Mouse (Mus musculus): Measurements from ENCODE around the gene Myrfl. TPM values are rescaled to one million over a fixed set of nuclear protein-coding genes. Genes with fewer than 3 reads are reported as not detected.

The Myrfl gene
- total and polyA plus RNA-seq, 2 experiments from 2014 or later, result 0.23 TPM; not detected in 1

DNA sequence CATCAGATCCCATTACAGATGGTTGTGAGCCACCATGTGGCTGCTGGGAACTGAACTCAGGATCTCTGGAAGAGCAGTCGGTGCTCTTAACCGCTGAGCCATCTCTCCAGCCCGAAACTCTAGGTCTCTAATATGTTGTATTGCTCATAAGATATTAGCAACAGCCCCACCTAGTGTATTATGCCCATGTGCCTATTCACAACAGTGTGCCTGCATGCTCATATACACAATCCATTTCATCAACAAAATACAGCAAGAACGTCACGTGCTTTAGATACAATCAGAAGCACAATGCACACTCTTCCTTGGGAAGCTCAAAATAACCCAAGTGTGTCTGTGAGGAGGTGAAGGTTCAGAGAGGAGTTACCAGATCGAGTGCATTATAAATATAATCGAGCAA is 37.1 kb upstream of the Myrfl start:
- Histone ChIP-seq H3K9ac (replicated peaks; ENCODE audit: low read depth, low read length) (no peak overlapping the region), H3K4me2 (ENCODE audit: low read depth, low read length) (no peak overlapping the region), H3K36me3 (replicated peaks; ENCODE audit: control insufficient read depth, insufficient read depth, low read length) (peaks cover 69% of the 10 kb centered on the region), H3K27ac (ENCODE audit: low read depth) (no peak overlapping the region), H3K4me3 (ENCODE audit: low read depth, low read length) (no peak overlapping the region), H3K9me3 (replicated peaks; ENCODE audit: control insufficient read depth, low read length) (no peaks in the 10 kb centered on the region), H3K4me1 (ENCODE audit: control insufficient read depth, insufficient read depth) (peaks cover 3% of the 10 kb centered on the region; the same call in 1 of the 2 replicates), H3K27me3 (ENCODE audit: control insufficient read depth, insufficient read depth, low read length) (no peaks in the 10 kb centered on the region)
- TF ChIP-seq EP300 (IDR thresholded peaks at IDR 0.05; ENCODE audit: low read depth), result no peak
- no peak for TF ChIP-seq CTCF (IDR thresholded peaks at IDR 0.05; ENCODE audit: low read depth)
- 80% methylated on average over 7 of the region's 7 CpGs for WGBS
- ATAC-seq (ENCODE audit: insufficient read depth, low read depth) (no peak), DNase-seq (ENCODE audit: low spot score) (no peak)

DNA sequence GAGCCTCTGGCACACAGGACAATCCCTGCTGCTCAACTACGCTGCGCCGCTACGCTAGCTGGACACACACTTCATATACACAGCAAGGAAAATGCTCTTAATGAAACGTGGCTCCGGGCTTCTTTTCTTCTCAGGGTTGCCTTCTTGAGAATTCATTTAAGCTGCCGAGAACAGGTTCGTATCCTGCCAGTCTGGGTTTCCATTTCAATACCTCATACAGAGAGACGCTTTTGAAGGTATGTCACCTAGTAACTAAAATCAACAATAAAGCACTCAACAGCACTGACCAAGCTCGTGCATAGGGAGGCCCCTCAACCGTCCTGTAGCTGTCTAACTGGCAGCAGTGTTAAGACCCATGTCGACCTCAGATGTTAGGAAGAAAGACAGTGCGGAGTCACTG is 35.7 kb upstream of the Myrfl start:
- ATAC-seq (ENCODE audit: insufficient read depth, low read depth), result no peak
- DNase-seq (ENCODE audit: low spot score), result no peak
- H3K9me3 ChIP-seq (replicated peaks; ENCODE audit: control insufficient read depth, low read length), result no peaks in the 10 kb centered on the region
- no peak for TF ChIP-seq EP300 (IDR thresholded peaks at IDR 0.05; ENCODE audit: low read depth)
- no peak for TF ChIP-seq CTCF (IDR thresholded peaks at IDR 0.05; ENCODE audit: low read depth)
- peaks cover 66% of the 10 kb centered on the region for H3K36me3 ChIP-seq (replicated peaks; ENCODE audit: control insufficient read depth, insufficient read depth, low read length)
- no peak overlapping the region for H3K9ac ChIP-seq (replicated peaks; ENCODE audit: low read depth, low read length)
- no peak overlapping the region for H3K4me2 ChIP-seq (ENCODE audit: low read depth, low read length)
- peaks cover 3% of the 10 kb centered on the region; the same call in 1 of the 2 replicates for H3K4me1 ChIP-seq (ENCODE audit: control insufficient read depth, insufficient read depth)
- WGBS, result 85% methylated on average over 13 of the region's 13 CpGs
- H3K4me3 ChIP-seq (ENCODE audit: low read depth, low read length), result no peak overlapping the region
- H3K27ac ChIP-seq (ENCODE audit: low read depth), result no peak overlapping the region
- H3K27me3 ChIP-seq (ENCODE audit: control insufficient read depth, insufficient read depth, low read length), result no peaks in the 10 kb centered on the region

DNA sequence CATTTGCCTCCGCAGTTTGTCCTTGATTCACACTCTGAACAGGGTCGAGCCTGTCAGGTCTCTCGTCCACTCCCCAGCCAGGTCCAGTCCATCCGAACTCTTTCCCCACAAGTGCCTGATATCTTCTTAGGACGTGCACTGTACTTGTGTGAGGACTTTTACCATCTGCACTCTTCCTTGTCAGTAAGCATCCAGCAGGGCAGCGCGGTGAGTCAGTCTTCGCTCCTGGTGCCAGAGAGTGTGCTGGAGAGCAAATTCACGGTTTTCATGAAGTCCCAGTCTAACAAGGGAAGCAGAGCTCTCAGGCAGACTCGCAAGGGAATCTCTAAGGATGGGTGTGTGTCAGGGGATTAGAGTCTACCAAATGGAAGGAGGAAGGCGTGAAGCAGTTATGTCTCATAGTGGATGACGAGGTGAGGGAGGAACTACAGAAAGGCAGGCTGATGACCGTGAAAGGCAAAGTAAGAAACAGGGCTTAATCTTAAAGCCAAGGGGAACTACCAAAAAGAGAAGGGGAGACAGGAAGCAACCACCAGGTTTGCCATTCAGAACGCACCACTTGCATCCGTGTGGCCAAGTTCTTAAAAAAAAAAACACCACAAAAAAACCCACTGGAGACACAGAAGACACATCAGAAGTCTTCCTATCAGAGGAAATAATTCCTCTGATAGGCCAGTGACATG is 34.9 kb upstream of the Myrfl start:
- ATAC-seq (ENCODE audit: insufficient read depth, low read depth) (no peak), DNase-seq (ENCODE audit: low spot score) (no peak)
- Histone ChIP-seq H3K9ac (replicated peaks; ENCODE audit: low read depth, low read length) (no peak overlapping the region), H3K4me2 (ENCODE audit: low read depth, low read length) (no peak overlapping the region), H3K36me3 (replicated peaks; ENCODE audit: control insufficient read depth, insufficient read depth, low read length) (peaks cover 66% of the 10 kb centered on the region), H3K4me1 (ENCODE audit: control insufficient read depth, insufficient read depth) (peaks cover 3% of the 10 kb centered on the region; the same call in 1 of the 2 replicates), H3K27me3 (ENCODE audit: control insufficient read depth, insufficient read depth, low read length) (no peaks in the 10 kb centered on the region), H3K4me3 (ENCODE audit: low read depth, low read length) (no peak overlapping the region), H3K9me3 (replicated peaks; ENCODE audit: control insufficient read depth, low read length) (no peaks in the 10 kb centered on the region), H3K27ac (ENCODE audit: low read depth) (no peak overlapping the region)
- TF ChIP-seq EP300 (IDR thresholded peaks at IDR 0.05; ENCODE audit: low read depth), result no peak
- no peak for TF ChIP-seq CTCF (IDR thresholded peaks at IDR 0.05; ENCODE audit: low read depth)
- 73% methylated on average over 15 of the region's 15 CpGs for WGBS

DNA sequence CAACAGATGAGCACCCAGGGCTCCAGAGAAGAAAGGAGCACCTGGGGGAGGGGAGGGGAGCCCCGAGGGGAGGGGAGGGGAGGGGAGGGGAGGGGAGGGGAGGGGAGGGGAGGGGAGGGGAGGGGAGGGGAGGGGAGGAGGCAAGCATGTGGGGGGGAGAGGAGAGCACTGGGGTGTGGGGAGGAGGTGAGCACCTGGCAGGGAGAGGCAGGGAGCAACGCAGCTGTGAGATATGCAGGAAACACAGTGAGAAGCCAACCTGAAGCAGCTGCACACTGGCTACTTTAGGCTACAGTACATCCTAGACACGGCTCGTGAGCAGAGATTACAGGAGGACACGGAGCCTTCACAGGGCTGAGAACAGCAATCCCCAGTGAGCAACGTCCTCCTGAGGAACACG is 34.2 kb upstream of the Myrfl start:
- H3K27ac ChIP-seq (ENCODE audit: low read depth), result no peak overlapping the region
- H3K9ac ChIP-seq (replicated peaks; ENCODE audit: low read depth, low read length), result no peak overlapping the region
- peaks cover 66% of the 10 kb centered on the region for H3K36me3 ChIP-seq (replicated peaks; ENCODE audit: control insufficient read depth, insufficient read depth, low read length)
- H3K4me1 ChIP-seq (ENCODE audit: control insufficient read depth, insufficient read depth), result peaks cover 3% of the 10 kb centered on the region; the same call in 1 of the 2 replicates
- 46% methylated on average over 6 of the region's 7 CpGs for WGBS
- no peaks in the 10 kb centered on the region for H3K27me3 ChIP-seq (ENCODE audit: control insufficient read depth, insufficient read depth, low read length)
- no peak for ATAC-seq (ENCODE audit: insufficient read depth, low read depth)
- H3K4me2 ChIP-seq (ENCODE audit: low read depth, low read length), result no peak overlapping the region
- TF ChIP-seq CTCF (IDR thresholded peaks at IDR 0.05; ENCODE audit: low read depth), result no peak
- TF ChIP-seq EP300 (IDR thresholded peaks at IDR 0.05; ENCODE audit: low read depth), result no peak
- no peak overlapping the region for H3K4me3 ChIP-seq (ENCODE audit: low read depth, low read length)
- DNase-seq (ENCODE audit: low spot score), result no peak
- H3K9me3 ChIP-seq (replicated peaks; ENCODE audit: control insufficient read depth, low read length), result no peaks in the 10 kb centered on the region

DNA sequence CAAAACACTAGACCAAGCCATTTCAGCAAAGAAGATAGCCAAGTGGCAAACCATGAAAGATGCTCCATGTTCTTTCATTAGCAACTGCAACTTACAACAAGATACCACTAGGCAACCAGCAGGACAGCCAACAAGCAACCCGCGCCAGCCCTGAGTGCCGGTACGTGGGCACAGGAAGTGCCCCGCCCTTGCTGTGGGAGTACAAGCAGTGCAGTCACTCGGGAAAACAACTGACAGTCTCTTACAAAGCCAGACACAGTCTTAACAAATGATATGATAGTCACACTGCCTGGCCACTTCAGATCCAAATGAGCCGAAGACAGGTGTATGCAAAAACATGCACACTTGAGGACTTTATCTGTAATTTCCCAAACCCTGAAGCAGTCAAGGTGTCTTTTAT is 33.8 kb upstream of the Myrfl start:
- Histone ChIP-seq H3K4me2 (ENCODE audit: low read depth, low read length) (no peak overlapping the region), H3K4me1 (ENCODE audit: control insufficient read depth, insufficient read depth) (peaks cover 3% of the 10 kb centered on the region; the same call in 1 of the 2 replicates), H3K4me3 (ENCODE audit: low read depth, low read length) (no peak overlapping the region), H3K36me3 (replicated peaks; ENCODE audit: control insufficient read depth, insufficient read depth, low read length) (peaks cover 66% of the 10 kb centered on the region), H3K9me3 (replicated peaks; ENCODE audit: control insufficient read depth, low read length) (no peaks in the 10 kb centered on the region), H3K27ac (ENCODE audit: low read depth) (no peak overlapping the region), H3K27me3 (ENCODE audit: control insufficient read depth, insufficient read depth, low read length) (no peaks in the 10 kb centered on the region), H3K9ac (replicated peaks; ENCODE audit: low read depth, low read length) (no peak overlapping the region)
- no peak for ATAC-seq (ENCODE audit: insufficient read depth, low read depth)
- WGBS, result 48% methylated on average over 7 of the region's 7 CpGs
- DNase-seq (ENCODE audit: low spot score), result no peak
- TF ChIP-seq EP300 (IDR thresholded peaks at IDR 0.05; ENCODE audit: low read depth) (no peak), CTCF (IDR thresholded peaks at IDR 0.05; ENCODE audit: low read depth) (no peak)

DNA sequence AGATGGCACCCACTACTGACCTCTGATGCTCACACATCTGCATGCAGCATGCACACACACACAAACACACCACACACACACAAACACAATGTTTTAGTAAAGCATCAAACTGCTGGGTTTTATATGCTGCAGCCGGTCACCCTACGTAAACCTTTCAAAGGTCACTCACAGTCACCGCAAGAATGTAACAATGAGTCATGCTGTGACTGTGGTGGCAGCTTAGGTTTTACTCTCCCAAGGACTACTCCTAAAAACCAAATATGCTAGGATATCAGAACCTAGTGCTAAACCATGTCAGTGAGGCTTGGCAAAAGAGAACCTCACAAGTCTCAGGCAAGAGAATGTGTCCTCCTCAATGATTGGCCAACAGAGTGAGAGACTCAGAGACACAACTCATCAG is 32.1 kb upstream of the Myrfl start:
- DNase-seq (ENCODE audit: low spot score) (no peak), ATAC-seq (ENCODE audit: insufficient read depth, low read depth) (no peak)
- Histone ChIP-seq H3K27me3 (ENCODE audit: control insufficient read depth, insufficient read depth, low read length) (no peaks in the 10 kb centered on the region), H3K36me3 (replicated peaks; ENCODE audit: control insufficient read depth, insufficient read depth, low read length) (peaks cover 67% of the 10 kb centered on the region), H3K9me3 (replicated peaks; ENCODE audit: control insufficient read depth, low read length) (no peaks in the 10 kb centered on the region), H3K4me2 (ENCODE audit: low read depth, low read length) (no peak overlapping the region), H3K9ac (replicated peaks; ENCODE audit: low read depth, low read length) (no peak overlapping the region), H3K4me1 (ENCODE audit: control insufficient read depth, insufficient read depth) (peaks cover 3% of the 10 kb centered on the region; the same call in 1 of the 2 replicates), H3K27ac (ENCODE audit: low read depth) (no peak overlapping the region), H3K4me3 (ENCODE audit: low read depth, low read length) (no peak overlapping the region)
- 70% methylated on average over 3 of the region's 3 CpGs for WGBS
- TF ChIP-seq EP300 (IDR thresholded peaks at IDR 0.05; ENCODE audit: low read depth), result no peak
- no peak for TF ChIP-seq CTCF (IDR thresholded peaks at IDR 0.05; ENCODE audit: low read depth)
